Mouse (Mus musculus): ENCODE measurements around the gene Zfp414.
"Not testable (repeated sequence)": the region's sequence is repeated elsewhere in the genome, so short reads cannot be mapped to it uniquely, and the experiment has no call there.

The Zfp414 gene

GRCm38 (mm10) chr17:33628621-33629486 is at the start of gene Zfp414:
TSS of gene Zfp414 (plus strand) at chr17:33629090.
- peak; percentile 97 for DNase-seq (ENCODE audit: low read depth, low spot score)

- DNase-seq (ENCODE audit: low read depth, low spot score): no peak
These were observed 44.8 kb upstream of the Zfp414 start for GRCm38 (mm10) chr17:33584061-33584460.

- DNase-seq (ENCODE audit: low read depth, low spot score): no peak
These were observed 42.9 kb upstream of the Zfp414 start for GRCm38 (mm10) chr17:33586011-33586410.

GRCm38 (mm10) chr17:33597271-33597670 is 31.6 kb upstream of the Zfp414 start:
- peak; percentile 7 for DNase-seq (ENCODE audit: low read depth, low spot score)

GRCm38 (mm10) chr17:33598506-33598905 is 30.4 kb upstream of the Zfp414 start:
- no peak for DNase-seq (ENCODE audit: low read depth, low spot score)

GRCm38 (mm10) chr17:33599836-33600475 is 28.9 kb upstream of the Zfp414 start:
- no peak for DNase-seq (ENCODE audit: low read depth, low spot score)

- no peak for DNase-seq (ENCODE audit: low read depth, low spot score)
These were observed 28.1 kb upstream of the Zfp414 start for GRCm38 (mm10) chr17:33600831-33601230.

GRCm38 (mm10) chr17:33601947-33602346 is 26.9 kb upstream of the Zfp414 start:
- DNase-seq (ENCODE audit: low read depth, low spot score): no peak

- no peak for DNase-seq (ENCODE audit: low read depth, low spot score)
These were observed 21.6 kb upstream of the Zfp414 start for GRCm38 (mm10) chr17:33607273-33607672.

- DNase-seq (ENCODE audit: low read depth, low spot score): no peak
These were observed 18.3 kb upstream of the Zfp414 start for GRCm38 (mm10) chr17:33610548-33610947.

- DNase-seq (ENCODE audit: low read depth, low spot score): not testable (repeated sequence)
These were observed 15.2 kb upstream of the Zfp414 start for GRCm38 (mm10) chr17:33613726-33614125.

- no peak for DNase-seq (ENCODE audit: low read depth, low spot score)
These were observed 1.6 kb upstream of the Zfp414 start for GRCm38 (mm10) chr17:33627281-33627680.

GRCm38 (mm10) chr17:33629487-33630125 is 716 bp downstream of the Zfp414 start:
- DNase-seq (ENCODE audit: low read depth, low spot score): no peak

GRCm38 (mm10) chr17:33630171-33630895 is 1.4 kb downstream of the Zfp414 start:
- peak; percentile 55 for DNase-seq (ENCODE audit: low read depth, low spot score)

GRCm38 (mm10) chr17:33631236-33631635 is 2.3 kb downstream of the Zfp414 start:
- no peak for DNase-seq (ENCODE audit: low read depth, low spot score)

GRCm38 (mm10) chr17:33631796-33632195 is 2.9 kb downstream of the Zfp414 start:
- DNase-seq (ENCODE audit: low read depth, low spot score): no peak

GRCm38 (mm10) chr17:33637038-33637437 is 8.1 kb downstream of the Zfp414 start:
- DNase-seq (ENCODE audit: low read depth, low spot score): peak; percentile 85

GRCm38 (mm10) chr17:33637516-33638276 is 8.8 kb downstream of the Zfp414 start, which contains the start of gene Pram1:
TSS of gene Pram1 (plus strand) at chr17:33638056.
- DNase-seq (ENCODE audit: low read depth, low spot score): no peak

- no peak for DNase-seq (ENCODE audit: low read depth, low spot score)
These were observed 10.9 kb downstream of the Zfp414 start for GRCm38 (mm10) chr17:33639743-33640142.

- DNase-seq (ENCODE audit: low read depth, low spot score): no peak
These were observed 15.2 kb downstream of the Zfp414 start for GRCm38 (mm10) chr17:33644068-33644467.

GRCm38 (mm10) chr17:33645073-33645472 is 16.2 kb downstream of the Zfp414 start:
- DNase-seq (ENCODE audit: low read depth, low spot score): no peak

Measured in 3T3-L1 (cell line).